Mouse (Mus musculus) liver, adult 2 months (tissue): ENCODE measurements around the gene Msh3.

Experiments used
- CTCF ChIP-seq: fragments of 200-500 bp; IDR thresholded peaks from 2 replicates; pipeline ENCODE4 v1.5.1; 2011; ENCODE audit warnings: low read depth, low read length, control low read depth
- POLR2A ChIP-seq: fragments of 200-500 bp; IDR thresholded peaks from 2 replicates; pipeline ENCODE4 v1.6.1; 2011; ENCODE audit warnings: low read length, control low read depth; ENCODE audit not compliant: insufficient read depth; ENCODE audit errors: extremely low read depth

DNA sequence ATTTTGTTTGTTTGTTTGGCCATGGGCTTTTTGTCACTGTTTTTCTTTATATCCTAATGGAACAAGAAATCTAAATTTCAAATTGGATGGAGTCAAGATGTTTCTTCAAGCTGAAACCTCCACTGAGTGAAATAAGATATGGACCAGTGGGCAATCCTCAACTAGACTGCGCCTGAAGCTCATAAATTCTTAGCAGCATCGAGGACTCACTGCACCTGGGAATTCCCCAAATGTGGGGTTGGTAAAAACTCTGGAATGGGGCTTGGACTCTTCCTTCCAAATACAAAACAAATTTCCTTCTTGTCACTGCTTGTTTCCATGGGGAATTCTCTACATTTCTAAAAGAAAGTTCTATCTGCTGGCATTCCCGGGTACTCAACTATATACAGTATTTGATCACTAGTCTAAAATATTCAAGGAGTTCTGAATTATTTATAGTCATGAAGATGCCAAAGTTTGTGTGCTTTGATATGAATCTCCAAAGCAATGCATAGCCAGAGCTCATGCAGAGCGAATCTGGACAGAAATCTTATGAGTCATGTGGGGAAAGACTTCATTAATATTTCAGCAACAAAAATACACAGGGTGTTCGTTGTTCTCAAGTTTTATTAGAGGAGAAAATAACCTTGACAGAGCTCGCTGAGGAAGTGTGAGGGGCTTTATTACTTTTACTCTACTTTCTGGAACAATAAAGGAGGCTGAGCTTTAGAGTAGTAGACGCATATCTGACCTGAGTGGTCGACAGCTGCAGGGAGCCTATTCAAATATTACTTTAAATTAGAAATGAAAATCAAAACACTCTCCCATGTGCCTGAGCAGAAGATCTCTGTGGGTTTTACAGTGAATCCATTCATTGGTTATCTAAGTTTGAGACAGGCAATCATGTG is 51.5 kb downstream of the Msh3 start:
- TF ChIP-seq CTCF (no peak), POLR2A (no peak)
